Mouse (Mus musculus) ovary, postnatal 14 days (tissue): ENCODE results near the gene Gpc4.
A peak's percentile ranks its signal among the peaks of the same experiment; 100 is the strongest.

Source experiments
- DNase-seq: peaks from one replicate; pipeline ENCODE4 v3.0.0; 2022; ENCODE audit warnings: low spot score

Gpc4 gene

DNA sequence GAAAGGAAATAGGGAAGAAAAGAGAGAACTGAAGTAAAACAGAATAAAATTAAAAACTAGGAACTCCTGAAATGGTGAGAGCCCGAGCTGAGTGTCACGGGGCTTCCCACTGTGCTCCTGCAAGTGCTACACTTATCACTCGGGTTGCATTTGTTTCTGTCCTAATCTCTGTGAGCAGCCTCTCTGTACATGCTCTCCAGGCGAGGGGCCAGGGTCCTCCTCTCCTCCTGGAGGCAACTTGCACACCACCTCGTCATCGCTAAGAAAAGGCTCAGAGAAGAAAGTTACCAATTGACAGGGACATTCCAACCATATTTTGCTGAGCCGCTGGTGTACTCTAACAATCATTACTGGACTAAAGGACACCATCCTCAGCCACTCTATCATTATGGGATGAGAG, 14.0 kb downstream of the Gpc4 start:
- DNase-seq, result no peak

DNA sequence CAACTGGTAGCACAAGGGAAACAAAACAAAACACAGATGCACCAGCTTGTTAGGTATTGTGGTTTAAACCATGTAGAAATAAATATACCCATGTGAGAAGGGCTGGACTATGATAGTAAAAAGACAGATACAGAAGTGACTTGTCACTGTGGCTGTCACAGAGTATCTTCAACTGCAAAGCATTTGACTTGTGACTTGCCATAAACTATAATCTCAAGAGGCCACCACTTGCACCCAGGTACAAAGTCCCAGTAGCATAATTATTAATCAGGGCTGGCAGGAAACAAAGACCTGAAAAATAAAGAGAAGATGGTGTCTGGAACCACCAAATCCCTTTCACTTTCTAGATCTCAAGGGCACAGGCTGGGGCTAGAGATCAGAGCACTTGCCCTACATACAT, 19.5 kb downstream of the Gpc4 start:
- DNase-seq, result no peak

- DNase-seq, result no peak
Measured at GRCm38 (mm10) chrX:52144491-52144890, 20.6 kb downstream of the Gpc4 start.

DNA sequence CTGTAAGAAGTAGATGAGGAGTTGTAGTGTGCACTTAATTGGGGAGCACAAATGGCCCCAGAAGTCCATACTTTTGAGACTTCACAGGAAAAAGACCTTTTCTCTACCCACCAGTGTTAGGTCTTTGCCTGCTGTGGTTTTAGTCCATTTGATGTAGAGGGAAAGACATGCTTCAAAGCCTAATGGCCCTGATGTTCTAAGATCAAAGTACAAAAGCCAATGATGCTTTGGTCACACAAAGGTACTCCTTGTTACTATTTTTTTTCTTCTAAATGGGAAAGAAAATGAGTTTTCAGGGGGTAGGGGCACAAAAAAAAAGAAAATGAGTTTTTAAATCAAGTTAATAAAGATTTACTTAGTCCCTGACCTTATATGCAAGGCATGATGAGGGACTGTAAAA, 24.7 kb downstream of the Gpc4 start:
- DNase-seq, result no peak

- DNase-seq, result no peak
Measured at GRCm38 (mm10) chrX:52138461-52139075, 26.5 kb downstream of the Gpc4 start.

- DNase-seq, result no peak
Measured at GRCm38 (mm10) chrX:52138033-52138432, 27.0 kb downstream of the Gpc4 start.

GRCm38 (mm10) chrX:52136525-52136924, 28.5 kb downstream of the Gpc4 start:
- DNase-seq, result no peak

GRCm38 (mm10) chrX:52129604-52130003, 35.4 kb downstream of the Gpc4 start:
- no peak for DNase-seq

DNA sequence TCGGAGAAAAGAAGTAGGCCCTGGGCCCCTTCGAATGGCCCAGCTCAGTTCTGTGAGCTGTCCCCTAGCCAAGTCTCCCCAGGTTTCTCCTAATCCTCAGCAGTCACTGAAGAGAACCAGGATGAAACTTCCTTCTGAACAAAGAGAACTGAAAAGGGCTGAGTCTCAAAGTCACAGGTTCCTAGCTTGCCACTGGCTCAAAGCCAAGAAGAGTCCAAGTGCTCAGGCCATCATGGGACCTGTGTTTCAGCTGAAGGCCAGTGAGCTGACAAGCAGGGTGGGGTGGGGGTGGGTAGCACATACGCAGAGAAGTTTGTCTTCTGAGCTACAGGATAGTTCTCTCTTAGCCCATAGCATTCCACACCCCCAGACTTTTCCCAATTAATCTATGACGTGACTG, 36.3 kb downstream of the Gpc4 start:
- DNase-seq, result no peak

- DNase-seq, result no peak
Measured at GRCm38 (mm10) chrX:52113651-52114050, 51.4 kb downstream of the Gpc4 start.

DNA sequence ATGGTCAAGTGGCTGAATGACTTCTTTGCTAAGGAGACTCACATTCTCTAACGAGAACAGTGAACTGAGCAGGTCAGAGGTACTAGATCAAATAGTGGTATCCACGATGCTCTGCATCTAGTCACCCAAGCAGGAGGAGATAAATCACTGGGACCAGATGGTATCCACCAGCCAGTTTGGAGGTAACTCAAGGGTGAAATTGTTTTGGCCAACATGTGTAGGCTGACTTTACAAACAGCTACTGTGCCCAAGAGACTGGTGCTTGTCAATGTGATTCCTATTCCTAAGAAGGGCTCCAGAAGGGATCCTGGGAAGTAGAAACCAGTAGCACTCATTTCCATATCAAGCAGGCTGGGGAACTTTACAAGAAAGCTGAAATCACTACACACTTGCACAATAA, 55.4 kb downstream of the Gpc4 start:
- DNase-seq, result no peak

GRCm38 (mm10) chrX:52108966-52109365, 56.1 kb downstream of the Gpc4 start:
- DNase-seq, result no peak

- DNase-seq, result no peak
Measured at GRCm38 (mm10) chrX:52103771-52104170, 61.3 kb downstream of the Gpc4 start.

DNA sequence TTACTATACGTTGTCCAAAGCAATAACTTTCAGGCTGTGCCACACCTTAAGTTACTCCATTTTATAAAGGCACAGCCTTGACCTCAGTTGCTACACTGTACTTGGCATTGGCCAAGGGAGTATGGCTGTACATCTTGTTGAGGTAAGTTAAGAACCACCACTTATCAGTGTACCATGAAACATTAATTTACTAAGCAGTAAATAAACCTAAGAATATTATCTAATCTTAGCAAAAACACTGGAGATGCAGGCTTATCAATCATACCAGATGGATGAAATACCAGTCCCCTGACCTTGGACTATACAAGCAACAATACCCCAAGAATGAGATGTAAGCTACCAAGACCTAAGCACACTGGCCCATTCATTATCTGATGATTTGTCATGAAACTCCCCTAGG, 63.1 kb downstream of the Gpc4 start:
- DNase-seq, result no peak

DNA sequence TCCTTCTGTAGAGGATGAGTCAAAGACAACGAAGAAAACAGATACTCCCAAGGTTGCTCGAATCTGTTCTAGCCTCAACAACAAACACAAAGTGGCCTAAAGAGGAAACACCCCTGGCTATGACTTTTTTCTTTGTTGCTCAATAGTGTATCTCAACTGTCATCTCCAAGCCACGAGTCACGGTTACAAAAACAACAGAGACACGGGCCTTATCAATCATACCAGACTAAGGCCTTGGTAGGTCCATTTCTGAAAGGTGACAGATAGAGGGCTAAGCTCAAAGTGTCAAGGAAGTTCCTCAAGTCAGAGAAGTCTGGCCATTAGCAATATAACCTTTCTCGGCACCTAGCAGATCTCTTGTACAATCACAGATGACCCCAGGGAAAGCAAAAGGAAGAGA, 63.6 kb downstream of the Gpc4 start:
- no peak for DNase-seq

- peak; percentile 3 for DNase-seq
Measured at GRCm38 (mm10) chrX:52087726-52088348, 77.2 kb downstream of the Gpc4 start.

DNA sequence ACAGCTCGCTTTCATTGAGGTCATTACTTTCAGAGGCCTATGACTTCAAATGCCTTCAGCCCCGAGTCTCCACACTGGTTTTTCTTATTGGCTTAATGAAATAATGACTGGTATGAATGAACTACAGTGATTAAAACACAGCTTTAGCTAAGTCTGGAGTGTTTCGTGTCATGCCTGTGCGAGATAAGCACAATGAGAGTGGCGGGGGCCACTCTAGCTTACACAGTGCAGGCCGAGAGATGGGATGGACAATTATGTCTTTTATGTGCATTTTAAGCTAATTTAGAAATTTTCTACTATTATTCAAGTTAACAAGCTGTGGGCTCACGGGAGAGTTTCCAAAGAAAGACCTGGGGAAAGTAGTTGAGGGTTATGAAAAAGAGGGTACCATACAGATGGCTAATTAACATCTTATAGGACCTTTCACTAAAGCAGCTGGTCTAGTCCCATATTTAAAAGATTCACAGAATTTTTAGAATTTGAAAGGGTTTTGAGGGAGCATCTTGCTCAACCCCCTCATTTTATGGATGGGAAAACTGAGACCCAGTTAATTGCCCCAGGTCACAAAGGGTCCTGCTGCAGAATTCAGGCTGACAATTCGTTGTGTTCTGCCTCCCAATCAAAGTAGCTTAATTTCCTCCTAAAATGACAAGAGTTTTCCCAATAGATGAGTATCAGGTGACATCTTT, 78.0 kb downstream of the Gpc4 start:
- no peak for DNase-seq

GRCm38 (mm10) chrX:52083557-52083956, 81.5 kb downstream of the Gpc4 start:
- DNase-seq, result no peak

GRCm38 (mm10) chrX:52072410-52072809, 92.6 kb downstream of the Gpc4 start:
- DNase-seq, result no peak

DNA sequence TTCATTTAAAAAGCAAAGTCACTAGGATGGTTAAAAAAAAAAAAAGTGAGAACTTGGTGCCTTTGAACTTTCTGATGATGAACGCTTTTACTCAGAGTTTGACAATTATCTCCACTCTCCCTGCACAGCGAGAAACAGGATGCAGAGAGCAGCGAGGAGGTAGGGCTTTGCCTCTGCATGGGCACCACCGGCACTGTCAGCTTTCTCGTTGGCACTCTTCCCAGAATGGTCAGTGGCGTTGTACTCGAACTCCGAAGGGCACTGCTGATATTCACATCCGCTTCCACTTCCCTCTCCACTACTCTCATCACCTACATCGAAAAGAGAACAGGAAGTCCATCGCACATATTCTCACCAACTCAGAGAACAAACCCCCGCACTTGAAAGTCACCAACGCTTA, 111.6 kb downstream of the Gpc4 start:
- no peak for DNase-seq

DNA sequence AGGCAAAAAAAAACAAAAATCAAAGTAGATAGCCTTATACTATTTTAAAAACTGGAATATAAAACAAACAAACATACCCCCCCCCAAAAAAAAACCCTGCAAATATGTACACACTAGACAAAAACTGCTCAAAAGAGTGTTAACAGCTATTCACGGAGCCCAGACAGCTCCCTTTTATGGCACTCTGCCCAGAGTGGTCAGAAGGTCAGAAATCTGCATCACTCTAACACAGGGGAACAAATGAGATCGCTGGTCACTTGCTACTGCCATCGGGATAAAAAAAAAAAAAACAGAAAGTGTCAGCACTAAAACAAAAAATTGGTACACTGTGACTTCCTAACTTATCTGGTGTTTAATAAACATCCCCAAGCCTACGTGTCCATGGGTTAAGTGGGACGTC, 113.0 kb downstream of the Gpc4 start:
- peak; percentile 5 for DNase-seq

DNA sequence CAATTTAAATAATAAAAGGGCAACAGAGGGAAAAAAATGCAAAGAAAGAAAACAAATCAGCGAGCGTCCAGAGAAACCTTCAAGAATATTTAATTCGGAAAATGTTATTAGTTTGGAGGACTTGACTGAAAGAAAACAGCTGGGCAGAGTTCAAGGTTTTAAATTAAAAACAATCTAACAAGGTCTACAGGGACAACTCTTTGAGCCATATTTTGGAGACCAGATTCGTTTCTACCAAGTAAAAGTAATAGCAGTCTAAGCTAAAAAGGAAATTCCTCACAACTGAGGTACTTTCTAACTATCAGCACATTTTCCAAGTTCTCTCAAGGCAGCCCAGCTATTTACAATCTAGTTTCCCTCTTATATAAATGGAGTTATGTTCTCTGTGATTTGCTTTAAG, 114.1 kb downstream of the Gpc4 start:
- DNase-seq, result no peak

DNA sequence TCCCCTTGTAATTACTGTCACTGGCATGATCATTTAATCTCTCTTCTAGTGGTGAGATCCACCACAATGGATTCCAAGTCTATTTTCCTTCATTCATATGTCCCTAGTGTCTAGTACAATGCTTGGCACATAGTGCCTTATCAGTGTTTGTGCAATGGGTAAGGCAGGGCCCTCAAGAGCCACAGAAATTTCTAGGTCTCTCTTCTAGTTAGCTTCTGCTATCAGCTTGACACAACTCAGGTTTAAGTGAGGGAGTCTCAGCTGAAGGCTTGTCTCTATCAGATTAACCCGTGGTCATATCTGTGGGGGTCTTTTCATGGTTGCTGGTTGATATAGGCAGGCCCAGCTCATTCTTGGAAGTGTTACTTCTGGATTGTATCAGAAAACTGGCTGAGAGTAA, 125.2 kb downstream of the Gpc4 start:
- no peak for DNase-seq

DNA sequence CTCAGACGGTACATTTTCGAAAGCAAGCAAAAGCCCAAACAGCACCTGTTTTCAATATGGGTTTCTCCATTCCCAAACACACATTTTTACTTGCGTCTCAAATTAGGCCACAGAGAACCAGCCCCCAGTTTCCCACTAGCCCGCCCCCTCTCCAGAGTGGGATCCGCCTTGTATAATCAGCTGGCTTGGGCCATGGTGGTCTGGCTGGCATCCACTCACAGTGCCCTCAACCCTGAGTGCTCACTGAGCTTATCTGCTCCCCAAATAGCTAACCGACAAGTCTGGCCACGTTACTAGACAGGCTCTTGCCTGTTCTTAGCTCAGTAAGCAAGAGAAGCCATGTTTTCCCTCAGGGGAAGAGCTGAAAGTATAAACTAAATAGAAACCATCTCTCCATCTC, 134.9 kb downstream of the Gpc4 start:
- no peak for DNase-seq
